Mouse (Mus musculus): ENCODE data around the gene Mis18bp1. TPM values are rescaled to one million over a fixed set of nuclear protein-coding genes. Genes with fewer than 3 reads are reported as not detected.
"Not testable (repeated sequence)": the region's sequence is repeated elsewhere in the genome, so short reads cannot be mapped to it uniquely, and the experiment has no call there.

Gene Mis18bp1
- total RNA-seq (2021): not detected
- long read RNA-seq, experiment 1: 0 reads
- long read RNA-seq, experiment 2: 0 reads

GRCm38 (mm10) chr12:65172021-65172951 lies at the start of gene Mis18bp1:
Mis18bp1 (minus strand) TSS chr12:65172604.
- DNase-seq (ENCODE audit: low spot score): peak; percentile 93

GRCm38 (mm10) chr12:65216404-65216840 lies 44.0 kb upstream of the Mis18bp1 start:
- DNase-seq (ENCODE audit: low spot score): no peak

- no peak for DNase-seq (ENCODE audit: low spot score)
Observed at GRCm38 (mm10) chr12:65206431-65206830, 34.0 kb upstream of the Mis18bp1 start.

GRCm38 (mm10) chr12:65201812-65202211 lies 29.4 kb upstream of the Mis18bp1 start:
- no peak for DNase-seq (ENCODE audit: low spot score)

- DNase-seq (ENCODE audit: low spot score): no peak
Observed at GRCm38 (mm10) chr12:65194003-65194530, 21.7 kb upstream of the Mis18bp1 start.

GRCm38 (mm10) chr12:65189213-65189612 lies 16.8 kb upstream of the Mis18bp1 start:
- no peak for DNase-seq (ENCODE audit: low spot score)

- DNase-seq (ENCODE audit: low spot score): no peak
Observed at GRCm38 (mm10) chr12:65187365-65187764, 15.0 kb upstream of the Mis18bp1 start.

- DNase-seq (ENCODE audit: low spot score): no peak
Observed at GRCm38 (mm10) chr12:65173736-65174135, 1.3 kb upstream of the Mis18bp1 start.

- peak; percentile 50 for DNase-seq (ENCODE audit: low spot score)
Observed at GRCm38 (mm10) chr12:65172959-65173358, 555 bp upstream of the Mis18bp1 start.

- not testable (repeated sequence) for DNase-seq (ENCODE audit: low spot score)
Observed at GRCm38 (mm10) chr12:65136121-65136520, 36.3 kb downstream of the Mis18bp1 start.

- DNase-seq (ENCODE audit: low spot score): no peak
Observed at GRCm38 (mm10) chr12:65119451-65119850, 53.0 kb downstream of the Mis18bp1 start.

GRCm38 (mm10) chr12:65118968-65119367 lies 53.4 kb downstream of the Mis18bp1 start:
- no peak for DNase-seq (ENCODE audit: low spot score)

GRCm38 (mm10) chr12:65114978-65115377 lies 57.4 kb downstream of the Mis18bp1 start:
- DNase-seq (ENCODE audit: low spot score): not testable (repeated sequence)

GRCm38 (mm10) chr12:65113925-65114324 lies 58.5 kb downstream of the Mis18bp1 start:
- no peak for DNase-seq (ENCODE audit: low spot score)

GRCm38 (mm10) chr12:65112811-65113210 lies 59.6 kb downstream of the Mis18bp1 start:
- no peak for DNase-seq (ENCODE audit: low spot score)

- DNase-seq (ENCODE audit: low spot score): no peak
Observed at GRCm38 (mm10) chr12:65111503-65111902, 60.9 kb downstream of the Mis18bp1 start.

- no peak for DNase-seq (ENCODE audit: low spot score)
Observed at GRCm38 (mm10) chr12:65108746-65109145, 63.7 kb downstream of the Mis18bp1 start.

Other genes with a start within 250 kb of the Mis18bp1 start
- 1 to 10 TPM; 9.0 TPM for gene Klhl28, start 207.1 kb downstream of the Mis18bp1 start, total RNA-seq (2021)
- 1 to 10 TPM; 6.9 to 8.2 TPM for gene Togaram1, start 206.8 kb downstream of the Mis18bp1 start, total RNA-seq (2021)
- gene Prpf39, start 136.3 kb downstream of the Mis18bp1 start, total RNA-seq (2021): 10 to 100 TPM; 12.1 to 12.4 TPM
- 100 to 1,000 TPM; 188 to 207 TPM for gene Fkbp3, start 98.6 kb downstream of the Mis18bp1 start, total RNA-seq (2021)
- gene Fancm, start 97.0 kb downstream of the Mis18bp1 start, total RNA-seq (2021): 1 to 10 TPM; 1.4 to 1.9 TPM
- gene Wdr20rt, start 52.9 kb upstream of the Mis18bp1 start, total RNA-seq (2021): not detected